Mouse (Mus musculus): Measurements from ENCODE around the gene Tef. TPM values are rescaled to one million over a fixed set of nuclear protein-coding genes. Genes with fewer than 3 reads are reported as not detected.

Tef gene
- total and polyA plus RNA-seq, 3 experiments: 12.3 to 21.7 TPM; not detected in 1

DNA sequence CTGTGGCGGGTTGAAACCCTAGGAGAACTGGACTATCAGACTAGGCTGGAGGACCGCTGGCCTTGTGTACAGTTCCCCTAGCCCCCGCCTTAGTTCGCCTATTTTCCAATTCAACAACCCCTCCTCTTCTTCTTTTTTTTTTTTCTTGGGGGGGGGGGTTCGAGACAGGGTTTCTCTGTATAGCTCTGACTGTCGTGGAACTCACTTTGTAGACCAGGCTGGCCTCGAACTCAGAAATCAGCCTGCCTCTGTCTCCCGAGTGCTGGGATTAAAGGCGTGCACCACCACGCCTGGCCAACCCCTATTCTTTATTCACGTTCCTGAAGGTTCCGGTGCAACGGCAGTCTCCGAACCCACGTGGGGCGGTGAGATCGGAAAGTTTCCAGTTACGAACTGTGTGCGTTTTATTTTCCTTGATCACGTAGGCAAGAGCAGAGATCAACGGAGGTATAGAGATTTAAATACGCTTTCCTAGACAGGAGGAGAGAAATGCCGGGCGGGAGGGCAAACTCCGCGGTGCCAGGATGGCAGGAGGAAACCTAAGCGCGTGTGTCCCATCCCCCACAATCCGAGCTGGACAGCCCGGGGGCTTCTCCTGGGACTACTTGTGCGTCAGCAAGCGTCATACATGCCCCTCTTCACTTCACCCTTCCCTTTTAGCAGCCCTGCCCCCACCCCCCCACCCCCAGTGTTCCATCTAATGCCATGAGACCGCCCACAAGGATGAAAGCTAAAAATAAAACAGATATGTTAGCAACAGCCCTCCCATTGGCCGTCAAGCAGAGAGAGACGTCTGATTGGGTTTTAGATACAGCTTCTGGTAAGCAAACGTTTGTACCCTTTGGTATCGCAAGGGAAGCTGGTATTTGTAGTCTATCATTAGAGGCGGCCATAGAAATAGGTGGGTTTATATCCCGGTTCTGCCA is 57.4 kb downstream of the Tef start:
- DNase-seq (ENCODE audit: low read depth, low spot score): peak; percentile 98
- peak overlapping the region; percentile 84 to 87 for H3K4me3 ChIP-seq (ENCODE audit: control insufficient read depth in 1 of 2, insufficient read depth in 1 of 2, low read depth in 2 of 2, low read length in 2 of 2)
- peaks cover 0 to 25% of the 10 kb centered on the region in 2 experiments; a peak in 2 of 4 replicates for H3K36me3 ChIP-seq (ENCODE audit: control insufficient read depth in 1 of 2, insufficient read depth in 2 of 2, low read length in 2 of 2)
- peak overlapping the region; percentile 83 for H3K9ac ChIP-seq (ENCODE audit: control insufficient read depth, low read depth, low read length, poor library complexity, severe bottlenecking)
- peaks cover 12 to 19% of the 10 kb centered on the region in 2 experiments for H3K4me1 ChIP-seq (ENCODE audit: control insufficient read depth in 1 of 2, insufficient read depth in 2 of 2, low read length in 2 of 2)
- H3K9me3 ChIP-seq (replicated peaks; ENCODE audit: insufficient read depth, low read length): no peaks in the 10 kb centered on the region
- H3K27me3 ChIP-seq (ENCODE audit: control insufficient read depth in 1 of 2, insufficient read depth in 2 of 2, low read length in 2 of 2): no peaks in the 10 kb centered on the region
- H3K79me2 ChIP-seq (ENCODE audit: control insufficient read depth, insufficient read depth, low read length, poor library complexity): peaks cover 40% of the 10 kb centered on the region
- H3K27ac ChIP-seq (ENCODE audit: control insufficient read depth, low read depth, low read length): peak overlapping the region; percentile 96
- peak; percentile 66 for TF ChIP-seq KAT2A (conservative IDR thresholded peaks at IDR 0.05; ENCODE audit: low read depth, low read length)
- TF ChIP-seq RCOR1 (IDR thresholded peaks at IDR 0.05; ENCODE audit: low read depth, low read length): no peak
- no peak for TF ChIP-seq POLR2AphosphoS2 (IDR thresholded peaks at IDR 0.05; ENCODE audit: low read length)
- TF ChIP-seq SMC3 (IDR thresholded peaks at IDR 0.05; ENCODE audit: low read depth, low read length): no peak
- no peak for TF ChIP-seq CHD1 (IDR thresholded peaks at IDR 0.05; ENCODE audit: low read depth, low read length)
- peak; percentile 31; the same call in 1 of the 2 replicates for TF ChIP-seq NELFE (IDR thresholded peaks at IDR 0.05; ENCODE audit: low read depth, low read length)
- peak; percentile 69 to 77; a peak in 3 of 4 replicates for TF ChIP-seq POLR2A (IDR thresholded peaks at IDR 0.05; ENCODE audit: control insufficient read depth in 1 of 2, insufficient read depth in 1 of 2, low read depth in 1 of 2, low read length in 2 of 2, poor library complexity in 1 of 2)
- TF ChIP-seq MAX (IDR thresholded peaks at IDR 0.05; ENCODE audit: low read length): peak; percentile 81
- TF ChIP-seq ETS1 (IDR thresholded peaks at IDR 0.05; ENCODE audit: low read depth, low read length): peak; percentile 78
- TF ChIP-seq CTCF (IDR thresholded peaks at IDR 0.05 in 2 of 3, conservative IDR thresholded peaks at IDR 0.05 in 1 of 3; ENCODE audit: control insufficient read depth in 1 of 3, insufficient read depth in 1 of 3, low read depth in 2 of 3, low read length in 3 of 3, poor library complexity in 1 of 3, severe bottlenecking in 1 of 3): no peak
- 0 out of 2 replicates have a peak, but pooled peaks have one; percentile 30 for TF ChIP-seq ZNF384 (IDR thresholded peaks at IDR 0.05; ENCODE audit: low read depth, low read length)
- TF ChIP-seq BHLHE40 (IDR thresholded peaks at IDR 0.05; ENCODE audit: borderline replicate concordance, low read depth, low read length): no peak; the same call in 1 of the 2 replicates
- TF ChIP-seq GABPA (IDR thresholded peaks at IDR 0.05; ENCODE audit: low read depth, low read length): 0 out of 2 replicates have a peak, but pooled peaks have one; percentile 11
- peak; percentile 81 for TF ChIP-seq USF1 (IDR thresholded peaks at IDR 0.05; ENCODE audit: low read depth, low read length)
- no peak for TF ChIP-seq TAL1 (IDR thresholded peaks at IDR 0.05; ENCODE audit: low read length)
- TF ChIP-seq RAD21 (IDR thresholded peaks at IDR 0.05; ENCODE audit: low read depth, low read length): no peak
- peak; percentile 96 for TF ChIP-seq MYC (IDR thresholded peaks at IDR 0.05; ENCODE audit: low read depth, low read length)
- no peak for TF ChIP-seq ZKSCAN1 (IDR thresholded peaks at IDR 0.05; ENCODE audit: low read depth, low read length)
- TF ChIP-seq POLR2AphosphoS5 (IDR thresholded peaks at IDR 0.05; ENCODE audit: borderline replicate concordance, low read depth, low read length): no peak
- TF ChIP-seq HCFC1 (IDR thresholded peaks at IDR 0.05; ENCODE audit: low read depth, low read length): peak; percentile 93
- TF ChIP-seq MXI1 (IDR thresholded peaks at IDR 0.05; ENCODE audit: low read depth, low read length): peak; percentile 96
- peak; percentile 18; the same call in 1 of the 2 replicates for TF ChIP-seq MYB (IDR thresholded peaks at IDR 0.05; ENCODE audit: low read depth, low read length)
- no peak for TF ChIP-seq JUND (IDR thresholded peaks at IDR 0.05; ENCODE audit: low read depth, low read length)
- TF ChIP-seq ELF1 (IDR thresholded peaks at IDR 0.05; ENCODE audit: low read depth, low read length): peak; percentile 34; the same call in 1 of the 2 replicates
- TF ChIP-seq CHD2 (IDR thresholded peaks at IDR 0.05; ENCODE audit: low read length): peak; percentile 36
- no peak for TF ChIP-seq USF2 (IDR thresholded peaks at IDR 0.05; ENCODE audit: borderline replicate concordance in 1 of 2, insufficient read depth in 1 of 2, low read depth in 1 of 2, low read length in 2 of 2)
- TF ChIP-seq ZMIZ1 (IDR thresholded peaks at IDR 0.05; ENCODE audit: low read depth, low read length): peak; percentile 34; the same call in 1 of the 2 replicates
- TF ChIP-seq GATA1 (IDR thresholded peaks at IDR 0.05; ENCODE audit: low read depth, low read length): no peak
- TF ChIP-seq MAFK (IDR thresholded peaks at IDR 0.05; ENCODE audit: borderline replicate concordance, low read depth, low read length): no peak
- TF ChIP-seq UBTF (IDR thresholded peaks at IDR 0.05; ENCODE audit: borderline replicate concordance, insufficient read depth, low read depth, low read length): no peak
- peak; percentile 79 for TF ChIP-seq SIN3A (IDR thresholded peaks at IDR 0.05; ENCODE audit: low read length)
- 0 out of 4 replicates have a peak, but pooled peaks of 1 of the 2 experiments have one; percentile 0 for TF ChIP-seq EP300 (IDR thresholded peaks at IDR 0.05; ENCODE audit: low read depth in 1 of 2, low read length in 2 of 2)
- TF ChIP-seq TCF12 (IDR thresholded peaks at IDR 0.05; ENCODE audit: low read depth, low read length): peak; percentile 65
- no peak for TF ChIP-seq E2F4 (IDR thresholded peaks at IDR 0.05; ENCODE audit: borderline replicate concordance, low read depth, low read length)
- peak; percentile 99 for TF ChIP-seq MEF2A (IDR thresholded peaks at IDR 0.05; ENCODE audit: extremely low read depth, insufficient replicate concordance, low read depth, low read length, poor library complexity, severe bottlenecking)

Measured in MEL (cell line).